Mouse (Mus musculus) kidney, adult 11 months (tissue): ENCODE data around the gene Peg3.

Experiments
- DNase-seq: peaks from one replicate; pipeline ENCODE4 v3.0.0; 2022

Peg3 gene

DNA sequence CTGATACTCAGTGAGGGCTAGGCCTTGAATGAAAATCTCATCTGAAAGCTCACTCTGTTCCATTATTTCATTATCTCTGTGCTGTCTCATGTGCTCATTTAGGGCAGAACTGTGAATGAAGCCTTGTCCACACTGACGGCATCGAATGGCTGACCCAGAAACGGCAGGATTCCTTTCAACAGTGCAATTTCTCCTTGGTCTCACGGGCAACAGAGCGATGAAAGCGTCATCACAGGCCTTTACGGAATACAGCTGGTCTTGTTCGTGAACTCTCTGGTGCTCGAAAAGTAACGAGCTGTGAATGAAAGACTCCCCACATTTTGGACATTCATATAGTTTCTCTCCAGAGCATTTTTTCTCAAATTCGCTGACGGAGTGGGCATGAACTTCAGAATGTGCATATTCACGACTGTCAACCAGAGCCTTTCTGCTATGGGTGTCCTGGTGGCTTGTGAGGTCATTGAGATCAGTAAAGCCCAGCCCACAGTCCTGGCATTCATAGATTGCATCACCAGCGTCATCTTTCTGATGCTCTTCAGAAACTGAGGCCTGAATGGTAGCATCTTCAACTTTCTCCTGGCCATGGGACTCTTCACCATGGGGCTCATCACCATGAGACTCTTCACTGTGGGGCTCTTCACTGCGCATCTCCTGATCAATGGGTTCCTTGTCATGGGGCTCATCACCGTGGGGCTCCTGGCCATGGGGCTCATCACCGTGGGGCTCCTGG lies 21.6 kb downstream of the Peg3 start:
- no peak for DNase-seq

DNA sequence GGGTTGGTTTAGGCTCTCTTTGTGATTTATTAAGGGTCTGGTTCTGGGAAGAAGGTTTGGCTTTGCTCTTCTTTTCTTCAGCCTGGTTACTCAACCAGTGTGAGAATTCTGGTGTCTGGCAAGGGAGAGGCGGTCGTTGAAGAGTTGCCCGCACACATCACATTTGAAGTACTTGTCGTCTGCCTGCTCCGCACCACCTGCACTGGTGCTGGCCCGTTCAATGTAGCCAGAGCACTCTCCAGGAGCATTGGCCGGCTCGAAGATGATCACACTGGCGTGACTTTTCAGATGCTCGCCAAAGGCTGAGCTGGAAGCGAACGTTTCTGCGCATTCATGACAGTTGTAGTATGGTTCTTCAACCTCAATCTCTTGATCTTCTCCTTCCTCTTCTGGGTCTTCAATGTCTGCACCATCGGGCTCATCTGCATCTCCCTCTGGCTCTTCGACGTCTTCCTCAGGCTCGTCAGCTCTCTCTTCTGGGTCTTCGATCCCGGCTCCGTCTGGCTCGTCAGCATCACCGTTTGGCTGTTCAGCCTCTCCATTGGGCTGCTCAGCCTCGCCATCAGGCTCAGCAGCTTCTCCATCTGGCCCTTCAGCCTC lies 22.7 kb downstream of the Peg3 start:
- DNase-seq, result no peak

DNA sequence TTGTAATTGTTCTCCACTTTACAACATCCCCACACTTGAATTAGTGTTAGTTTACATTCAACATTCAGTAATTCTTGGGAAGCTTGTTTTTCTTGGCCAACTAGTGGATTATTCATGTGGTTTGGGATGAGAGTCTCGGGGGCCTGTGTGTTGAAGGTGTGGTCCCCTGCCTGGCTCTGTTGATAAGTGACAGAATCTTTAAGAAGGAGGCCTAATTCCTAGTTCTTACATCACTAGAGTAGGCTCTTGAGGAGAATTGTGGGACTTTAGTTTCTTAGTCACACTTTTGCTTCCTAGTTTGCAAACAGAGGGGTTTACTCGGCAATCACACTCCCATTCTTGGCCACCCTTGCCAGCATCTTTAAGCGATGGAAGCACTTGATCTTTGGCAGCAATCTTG lies 31.0 kb downstream of the Peg3 start:
- DNase-seq, result no peak

DNA sequence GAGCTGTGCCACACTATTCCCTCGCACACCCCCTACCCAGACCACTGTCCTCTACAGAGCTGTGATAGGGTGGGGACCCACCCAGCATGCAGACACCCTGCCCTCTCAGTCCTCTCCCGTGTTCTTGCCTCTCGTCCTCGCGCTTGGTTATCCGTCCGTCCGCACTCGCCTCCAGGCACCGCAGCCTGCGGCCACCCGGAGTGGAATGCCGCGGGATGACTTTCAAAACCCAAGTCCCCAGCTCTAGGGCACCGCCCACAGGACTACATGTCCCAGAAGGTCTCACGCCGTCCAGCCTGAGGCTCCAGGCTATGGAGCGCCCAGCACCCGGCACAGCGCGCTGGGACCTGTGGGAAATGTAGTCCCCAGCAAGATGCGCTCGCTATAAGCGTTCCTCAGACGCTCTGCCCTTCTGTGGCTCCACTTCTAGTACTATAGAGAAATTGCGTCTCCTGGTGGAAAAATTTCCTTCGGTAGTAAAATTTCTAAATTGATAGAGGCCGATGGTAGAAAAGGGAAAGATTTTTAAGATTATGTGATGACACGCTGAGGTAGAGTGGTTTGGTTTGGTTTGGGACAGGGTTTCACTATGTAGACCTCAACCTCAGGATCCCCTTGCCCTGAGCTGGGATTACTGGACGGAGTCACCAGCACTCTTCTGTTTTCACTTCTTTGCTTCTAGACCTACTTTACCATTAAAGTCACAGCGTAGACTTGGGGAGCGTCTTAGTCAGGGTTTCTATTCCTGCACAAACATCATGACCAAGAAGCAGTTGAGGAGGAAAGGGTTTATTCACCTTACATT lies 33.8 kb downstream of the Peg3 start, which contains the start of gene Zim1:
Gene Zim1, minus strand, starts transcription at position 210 of the 805 bp plus-strand sequence.
- peak; percentile 74 for DNase-seq

DNA sequence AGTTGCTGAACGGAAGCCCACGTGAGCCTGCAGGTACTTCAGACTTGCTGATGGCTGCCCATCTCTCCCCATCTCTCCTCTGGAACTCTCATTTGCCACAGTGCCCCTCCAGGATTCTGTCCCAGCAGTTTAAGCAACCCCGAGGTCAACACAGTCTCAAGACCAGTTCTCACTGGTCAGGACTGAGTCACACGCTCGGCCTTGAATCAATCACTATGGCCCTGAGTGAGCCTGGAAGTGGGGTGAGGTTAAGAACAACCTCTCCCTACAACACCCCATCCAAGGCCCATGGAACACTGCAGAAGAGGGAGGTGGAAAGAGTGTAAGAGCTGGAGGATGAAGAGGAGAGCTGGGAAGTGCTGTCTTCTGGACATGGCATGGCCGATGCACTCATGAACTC lies 44.7 kb downstream of the Peg3 start:
- no peak for DNase-seq

DNA sequence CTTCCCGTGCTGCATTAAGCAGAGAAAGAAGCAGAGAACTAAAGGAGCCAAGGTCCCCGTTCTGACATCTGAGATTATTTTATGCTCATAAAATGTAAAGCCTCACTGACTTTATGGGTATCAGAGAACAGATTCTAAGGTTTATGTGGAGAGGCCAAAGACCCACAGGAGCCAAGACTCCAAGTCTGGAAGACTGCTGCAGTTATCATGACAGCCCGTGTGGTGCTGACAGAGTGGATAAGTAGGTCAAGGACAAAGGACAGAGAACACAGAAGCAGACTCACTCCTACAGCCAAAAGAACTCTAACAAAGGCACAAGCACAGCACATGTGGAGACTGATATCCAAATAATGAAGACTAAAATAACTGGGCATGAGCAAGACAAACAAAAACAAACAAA lies 63.5 kb downstream of the Peg3 start:
- DNase-seq, result no peak

DNA sequence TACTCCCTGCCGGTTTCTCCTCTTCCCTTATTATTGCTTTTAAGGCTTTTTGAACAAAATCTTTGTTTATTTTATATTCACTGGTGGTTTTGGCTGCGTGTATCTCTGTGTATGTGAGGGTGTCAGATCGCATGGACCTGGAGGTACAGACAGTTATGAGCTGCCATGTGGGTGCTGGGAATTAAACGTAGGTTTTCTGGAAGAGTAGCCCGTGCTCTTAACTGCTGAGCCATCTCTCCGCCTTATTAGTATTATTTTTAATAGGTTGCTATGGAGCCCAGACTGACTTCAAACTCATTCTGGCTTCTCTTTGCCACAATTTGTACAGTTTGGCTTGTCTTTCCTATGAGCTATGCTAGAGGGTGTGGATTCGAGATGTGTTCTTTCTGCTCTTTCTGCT lies 66.8 kb downstream of the Peg3 start:
- DNase-seq, result no peak

DNA sequence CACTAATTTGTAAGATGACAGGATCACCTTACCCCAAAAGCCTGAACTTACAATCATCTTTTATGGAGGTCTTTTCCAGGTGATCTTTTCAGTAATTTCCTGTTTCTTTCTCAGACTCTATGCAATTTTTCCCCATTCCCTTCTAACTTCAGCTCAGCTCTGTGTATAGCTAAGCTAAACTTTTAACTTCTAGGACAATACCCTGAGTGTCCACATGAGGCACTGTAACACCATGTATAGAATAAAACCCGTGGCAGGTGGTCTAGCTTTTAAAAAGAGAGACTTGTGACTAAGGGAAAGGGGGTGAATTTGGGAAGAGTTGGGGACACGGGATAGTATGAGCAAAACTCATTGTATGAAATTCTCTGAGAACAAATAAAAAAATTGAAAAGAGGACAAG lies 70.6 kb downstream of the Peg3 start:
- no peak for DNase-seq

DNA sequence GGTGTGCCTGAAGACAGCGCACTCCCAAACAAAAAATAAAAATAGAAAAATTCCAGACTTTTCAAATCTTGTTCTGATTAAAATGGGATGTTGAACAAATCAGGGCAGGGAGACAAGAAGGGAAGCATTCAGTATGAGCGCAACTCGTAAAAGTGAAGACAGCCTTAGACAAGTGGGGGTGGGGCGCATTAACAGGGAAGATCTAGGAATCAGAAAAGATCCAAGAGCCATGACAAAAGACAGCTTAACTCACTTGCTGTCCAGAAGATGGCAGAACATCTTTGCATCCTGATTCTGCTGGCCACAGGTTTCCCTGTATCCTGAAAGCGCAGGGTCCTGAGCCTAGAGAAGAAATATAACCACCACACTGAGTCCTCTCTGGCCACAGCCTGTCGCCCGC lies 71.6 kb downstream of the Peg3 start:
- no peak for DNase-seq
